Mouse (Mus musculus): ENCODE measurements around the gene Gm20716.

DNA sequence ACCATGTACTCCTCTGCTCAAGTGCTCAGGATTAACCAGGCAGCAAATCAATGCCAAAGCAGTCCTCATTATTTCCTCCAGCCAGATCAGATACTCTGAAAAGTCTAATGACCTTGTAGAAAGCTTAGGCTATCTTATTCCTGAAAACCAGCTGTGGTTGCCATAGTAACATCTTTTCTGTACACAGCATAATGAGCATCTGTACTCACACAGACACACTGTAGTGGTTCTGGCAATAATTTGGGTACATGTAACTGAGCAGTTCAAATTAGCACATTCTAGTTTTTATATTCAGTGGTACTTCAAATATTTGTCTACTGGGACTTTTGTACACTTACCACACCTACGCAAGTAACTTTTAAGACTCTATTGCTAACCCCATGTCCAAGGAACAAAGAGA lies 31.7 kb downstream of the Gm20716 start:
- TF ChIP-seq CHD2 (IDR thresholded peaks at IDR 0.05; ENCODE audit: low read length) (no peak), ZC3H11A (IDR thresholded peaks at IDR 0.05; ENCODE audit: low read depth, low read length) (no peak)

Measured in MEL (cell line).